Mouse (Mus musculus) kidney, adult 2 months (tissue): ENCODE results near the gene Bex3.
"Not testable (repeated sequence)": the region's sequence is repeated elsewhere in the genome, so short reads cannot be mapped to it uniquely, and the experiment has no call there.

Source experiments
- CTCF ChIP-seq: fragments of 200-500 bp; conservative IDR thresholded peaks from 2 replicates; pipeline ENCODE4 v1.5.1; 2011; ENCODE audit warnings: low read depth, mild to moderate bottlenecking, control low read depth, low read length, moderate library complexity, mixed read lengths; ENCODE audit not compliant: insufficient read depth, insufficient read length
- POLR2A ChIP-seq: fragments of 200-500 bp; IDR thresholded peaks from one replicate; pipeline ENCODE4 v1.6.1; 2011; ENCODE audit warnings: low read depth, low read length, control low read depth

GRCm38 (mm10) chrX:136270393-136271111 lies 499 bp downstream of the Bex3 start:
- TF ChIP-seq CTCF, POLR2A: not testable (repeated sequence)
